Mouse (Mus musculus): Measurements from ENCODE around the gene Arhgef7. TPM values are rescaled to one million over a fixed set of nuclear protein-coding genes. Genes with fewer than 3 reads are reported as not detected.

Gene Arhgef7
- polyA plus RNA-seq, 1 experiment from 2014 or later = 31.6 TPM

DNA sequence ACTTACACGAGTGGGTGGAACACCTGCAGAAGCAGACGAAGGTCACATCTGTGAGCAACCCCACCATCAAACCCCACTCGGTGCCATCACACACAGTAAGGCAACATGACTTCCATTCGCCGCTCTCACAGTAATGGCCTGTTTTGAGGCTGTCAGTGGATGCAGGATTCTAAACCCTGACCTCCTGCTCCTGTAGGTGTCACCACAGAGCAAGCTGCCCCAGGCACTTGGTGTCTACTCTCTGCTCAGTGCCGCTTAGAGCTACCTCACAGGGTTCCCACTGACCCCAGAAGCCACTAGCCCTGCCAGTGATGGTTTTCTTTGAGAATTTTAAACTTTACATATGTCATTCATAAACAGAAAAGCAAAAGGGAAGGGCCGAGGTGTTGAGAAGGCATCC is 87.7 kb downstream of the Arhgef7 start:
- Histone ChIP-seq H3K4me2 (replicated peaks; ENCODE audit: low read depth, low read length) (no peak overlapping the region), H3K9ac (replicated peaks; ENCODE audit: low read depth) (no peak overlapping the region), H3K4me1 (ENCODE audit: insufficient read depth, low read depth, low read length) (no peaks in the 10 kb centered on the region), H3K36me3 (ENCODE audit: insufficient read depth, low read length) (peaks cover 75% of the 10 kb centered on the region), H3K9me3 (ENCODE audit: low read length) (no peaks in the 10 kb centered on the region), H3K4me3 (ENCODE audit: low read depth, low read length) (no peak overlapping the region), H3K27me3 (replicated peaks; ENCODE audit: insufficient read depth, low read length) (no peaks in the 10 kb centered on the region), H3K27ac (ENCODE audit: low read length) (no peak overlapping the region)
- 75% methylated on average over 7 of the region's 7 CpGs for WGBS
- no peak for TF ChIP-seq EP300 (IDR thresholded peaks at IDR 0.05)
- TF ChIP-seq CTCF (IDR thresholded peaks at IDR 0.05) = peak; percentile 60
- ATAC-seq = peak; percentile 49; the same call in 1 of the 2 replicates
- DNase-seq (ENCODE audit: low spot score) = no peak

- Histone ChIP-seq H3K4me1 (ENCODE audit: insufficient read depth, low read depth, low read length) (no peaks in the 10 kb centered on the region), H3K9me3 (ENCODE audit: low read length) (no peaks in the 10 kb centered on the region), H3K4me2 (replicated peaks; ENCODE audit: low read depth, low read length) (no peak overlapping the region), H3K4me3 (ENCODE audit: low read depth, low read length) (no peak overlapping the region), H3K9ac (replicated peaks; ENCODE audit: low read depth) (no peak overlapping the region), H3K36me3 (ENCODE audit: insufficient read depth, low read length) (peaks cover 83% of the 10 kb centered on the region), H3K27me3 (replicated peaks; ENCODE audit: insufficient read depth, low read length) (no peaks in the 10 kb centered on the region), H3K27ac (ENCODE audit: low read length) (no peak overlapping the region)
- DNase-seq (ENCODE audit: low spot score) (no peak), ATAC-seq (no peak)
- TF ChIP-seq EP300 (IDR thresholded peaks at IDR 0.05) = no peak
- TF ChIP-seq CTCF (IDR thresholded peaks at IDR 0.05) = no peak
- WGBS = 93% methylated on average over 5 of the region's 5 CpGs
Observed at GRCm38 (mm10) chr8:11820136-11820535, 92.6 kb downstream of the Arhgef7 start.

- Histone ChIP-seq H3K4me2 (replicated peaks; ENCODE audit: low read depth, low read length) (no peak overlapping the region), H3K9me3 (ENCODE audit: low read length) (no peaks in the 10 kb centered on the region), H3K4me1 (ENCODE audit: insufficient read depth, low read depth, low read length) (no peaks in the 10 kb centered on the region), H3K27ac (ENCODE audit: low read length) (no peak overlapping the region), H3K36me3 (ENCODE audit: insufficient read depth, low read length) (peaks cover 83% of the 10 kb centered on the region), H3K9ac (replicated peaks; ENCODE audit: low read depth) (no peak overlapping the region), H3K4me3 (ENCODE audit: low read depth, low read length) (no peak overlapping the region), H3K27me3 (replicated peaks; ENCODE audit: insufficient read depth, low read length) (no peaks in the 10 kb centered on the region)
- ATAC-seq (no peak), DNase-seq (ENCODE audit: low spot score) (no peak)
- 88% methylated on average over 5 of the region's 5 CpGs for WGBS
- no peak for TF ChIP-seq CTCF (IDR thresholded peaks at IDR 0.05)
- TF ChIP-seq EP300 (IDR thresholded peaks at IDR 0.05) = no peak
Observed at GRCm38 (mm10) chr8:11820568-11820967, 93.0 kb downstream of the Arhgef7 start.

- Histone ChIP-seq H3K4me2 (replicated peaks; ENCODE audit: low read depth, low read length) (no peak overlapping the region), H3K36me3 (ENCODE audit: insufficient read depth, low read length) (peaks cover 78% of the 10 kb centered on the region)
Observed at GRCm38 (mm10) chr8:11821451-11822206, 94.1 kb downstream of the Arhgef7 start.

GRCm38 (mm10) chr8:11822550-11823060 is 95.1 kb downstream of the Arhgef7 start:
- no peak overlapping the region for H3K4me2 ChIP-seq (replicated peaks; ENCODE audit: low read depth, low read length)
- no peak for DNase-seq (ENCODE audit: low spot score)
- no peak overlapping the region for H3K27ac ChIP-seq (ENCODE audit: low read length)
- no peak overlapping the region for H3K9ac ChIP-seq (replicated peaks; ENCODE audit: low read depth)
- H3K9me3 ChIP-seq (ENCODE audit: low read length) = no peaks in the 10 kb centered on the region
- no peak for TF ChIP-seq EP300 (IDR thresholded peaks at IDR 0.05)
- no peak for TF ChIP-seq CTCF (IDR thresholded peaks at IDR 0.05)
- no peaks in the 10 kb centered on the region for H3K27me3 ChIP-seq (replicated peaks; ENCODE audit: insufficient read depth, low read length)
- H3K4me3 ChIP-seq (ENCODE audit: low read depth, low read length) = no peak overlapping the region
- WGBS = 61% methylated on average over 9 of the region's 9 CpGs
- no peaks in the 10 kb centered on the region for H3K4me1 ChIP-seq (ENCODE audit: insufficient read depth, low read depth, low read length)
- ATAC-seq = no peak
- peaks cover 70% of the 10 kb centered on the region for H3K36me3 ChIP-seq (ENCODE audit: insufficient read depth, low read length)

More at GRCm38 (mm10) chr8:11821451-11822206, 94.1 kb downstream of the Arhgef7 start:
- no peaks in the 10 kb centered on the region for H3K4me1 ChIP-seq (ENCODE audit: insufficient read depth, low read depth, low read length)
- TF ChIP-seq EP300 (IDR thresholded peaks at IDR 0.05) (no peak), CTCF (IDR thresholded peaks at IDR 0.05) (no peak)
- DNase-seq (ENCODE audit: low spot score) (no peak), ATAC-seq (no peak)
- 77% methylated on average over 14 of the region's 14 CpGs for WGBS
- no peaks in the 10 kb centered on the region for H3K27me3 ChIP-seq (replicated peaks; ENCODE audit: insufficient read depth, low read length)
- no peak overlapping the region for H3K4me3 ChIP-seq (ENCODE audit: low read depth, low read length)
- no peaks in the 10 kb centered on the region for H3K9me3 ChIP-seq (ENCODE audit: low read length)
- no peak overlapping the region for H3K9ac ChIP-seq (replicated peaks; ENCODE audit: low read depth)
- no peak overlapping the region for H3K27ac ChIP-seq (ENCODE audit: low read length)

- no peaks in the 10 kb centered on the region for H3K27me3 ChIP-seq (replicated peaks; ENCODE audit: insufficient read depth, low read length)
- H3K4me1 ChIP-seq (ENCODE audit: insufficient read depth, low read depth, low read length) = no peaks in the 10 kb centered on the region; the same call in 1 of the 2 replicates
- H3K36me3 ChIP-seq (ENCODE audit: insufficient read depth, low read length) = peaks cover 39% of the 10 kb centered on the region
- H3K27ac ChIP-seq (ENCODE audit: low read length) = no peak overlapping the region
- WGBS = 66% methylated on average over 3 of the region's 3 CpGs
- H3K4me3 ChIP-seq (ENCODE audit: low read depth, low read length) = no peak overlapping the region
- no peaks in the 10 kb centered on the region for H3K9me3 ChIP-seq (ENCODE audit: low read length)
- no peak for DNase-seq (ENCODE audit: low spot score)
- no peak overlapping the region for H3K9ac ChIP-seq (replicated peaks; ENCODE audit: low read depth)
- no peak for ATAC-seq
- H3K4me2 ChIP-seq (replicated peaks; ENCODE audit: low read depth, low read length) = no peak overlapping the region
- TF ChIP-seq CTCF (IDR thresholded peaks at IDR 0.05) (no peak), EP300 (IDR thresholded peaks at IDR 0.05) (no peak)
Observed at GRCm38 (mm10) chr8:11825756-11826155, 98.2 kb downstream of the Arhgef7 start.
